In the genomic region with DNA sequence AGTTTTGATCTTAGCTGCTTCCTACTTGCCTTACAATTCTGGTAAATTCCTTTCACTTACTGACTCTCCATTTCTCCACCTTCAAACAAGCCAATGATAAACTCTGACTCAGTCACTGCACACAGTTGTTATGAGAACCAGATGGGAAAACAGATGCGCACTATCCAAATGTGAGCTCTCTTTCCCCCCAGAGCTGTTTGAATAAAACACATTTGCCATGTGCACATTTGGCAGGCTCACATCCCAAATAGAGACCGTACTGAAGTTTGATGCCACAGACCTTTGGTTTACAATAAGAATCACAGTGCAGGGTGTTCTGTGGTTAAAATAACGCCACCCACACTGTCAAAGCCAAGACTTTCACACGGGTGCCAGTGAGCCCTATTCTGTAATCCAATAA, we compare ENCODE assay signal across 12 mouse cellular contexts. TPM values are rescaled to one million over a fixed set of nuclear protein-coding genes. Genes with fewer than 3 reads are reported as not detected.
DNase-seq lines count a peak whose midpoint lies in the region; ATAC-seq and TF ChIP-seq lines count a peak whose summit lies in the region.
"Had no signal": no experiment of that assay in that cellular context is flagged by ENCODE, and none has a peak within 500 bp of the region (broad histone marks: within the 10 kb centered on the region; RNA-seq: fewer than 3 reads in every experiment).

No protein-coding gene starts in this region.

- no peaks in the 10 kb centered on the region for H3K9me3 ChIP-seq in forebrain, postnatal 0 days (ENCODE audit: low read length)
- no peaks in the 10 kb centered on the region for H3K9me3 ChIP-seq in forebrain, embryonic 12.5 days
- no peaks in the 10 kb centered on the region for H3K9me3 ChIP-seq in limb, embryonic 10.5 days (replicated peaks)
- H3K9me3 ChIP-seq: neural tube, embryonic 12.5 days had no signal

- no peak overlapping the region for H3K9ac ChIP-seq in forebrain, postnatal 0 days
- H3K9ac ChIP-seq in forebrain, embryonic 12.5 days: no peak overlapping the region
- H3K9ac ChIP-seq: neural tube, embryonic 12.5 days had no signal

- no peak overlapping the region for H3K4me2 ChIP-seq in forebrain, postnatal 0 days (ENCODE audit: low read depth)
- no peak overlapping the region for H3K4me2 ChIP-seq in forebrain, embryonic 12.5 days
- H3K4me2 ChIP-seq: neural tube, embryonic 12.5 days had no signal

- TF ChIP-seq CTCF in forebrain, postnatal 0 days (IDR thresholded peaks at IDR 0.05; ENCODE audit: low read depth): no peak
- TF ChIP-seq CTCF in kidney, adult 2 months (conservative IDR thresholded peaks at IDR 0.05; ENCODE audit: insufficient read depth, insufficient read length, low read depth, low read length): no peak

- H3K27ac ChIP-seq in forebrain, postnatal 0 days (ENCODE audit: low read depth, low read length): no peak overlapping the region
- no peak overlapping the region for H3K27ac ChIP-seq in forebrain, embryonic 12.5 days
- H3K27ac ChIP-seq in limb, embryonic 10.5 days: no peak overlapping the region
- H3K27ac ChIP-seq in kidney, adult 2 months (ENCODE audit: insufficient read depth, low read depth, low read length): no peak overlapping the region
- H3K27ac ChIP-seq: neural tube, embryonic 12.5 days had no signal

- no peaks in the 10 kb centered on the region for H3K36me3 ChIP-seq in forebrain, postnatal 0 days (ENCODE audit: insufficient read depth)
- H3K36me3 ChIP-seq in forebrain, embryonic 12.5 days (replicated peaks): no peaks in the 10 kb centered on the region
- H3K36me3 ChIP-seq in limb, embryonic 10.5 days: no peaks in the 10 kb centered on the region
- no peaks in the 10 kb centered on the region for H3K36me3 ChIP-seq in kidney, adult 2 months (ENCODE audit: control insufficient read depth, insufficient read depth, low read length)
- H3K36me3 ChIP-seq: neural tube, embryonic 12.5 days had no signal

- WGBS in forebrain, postnatal 0 days: 59% methylated on average over 4 of the region's 4 CpGs
- 80% methylated on average over 4 of the region's 4 CpGs for WGBS in forebrain, embryonic 12.5 days
- 63% methylated on average over 4 of the region's 4 CpGs for WGBS in limb, embryonic 10.5 days
- 77% methylated on average over 4 of the region's 4 CpGs for WGBS in kidney, adult 2 months

- peak; percentile 27 for DNase-seq in forebrain, postnatal 0 days
- DNase-seq in NIH3T3 (ENCODE audit: low read depth): peak; percentile 85
- DNase-seq in fibroblast of lung, adult 2 months (ENCODE audit: low read depth): peak; percentile 84
- peak; percentile 30 for DNase-seq in limb, embryonic 10.5 days (ENCODE audit: low spot score)
- no peak for DNase-seq in kidney, adult 2 months
- DNase-seq in urinary bladder, postnatal 25 days (ENCODE audit: low spot score): no peak
- DNase-seq in adrenal gland, adult 2 months: no peak
- DNase-seq: heart, postnatal 4 days had no signal

- H3K27me3 ChIP-seq in forebrain, postnatal 0 days (ENCODE audit: insufficient read depth, low read length): no peaks in the 10 kb centered on the region
- H3K27me3 ChIP-seq in forebrain, embryonic 12.5 days: no peaks in the 10 kb centered on the region
- no peaks in the 10 kb centered on the region for H3K27me3 ChIP-seq in limb, embryonic 10.5 days (ENCODE audit: low read depth, poor library complexity, severe bottlenecking)
- H3K27me3 ChIP-seq in kidney, adult 2 months (replicated peaks; ENCODE audit: control insufficient read depth, insufficient read depth, low read length): no peaks in the 10 kb centered on the region
- H3K27me3 ChIP-seq: neural tube, embryonic 12.5 days; Patski had no signal

- peak; percentile 45 for ATAC-seq in forebrain, postnatal 0 days
- no peak for ATAC-seq in forebrain, embryonic 12.5 days (ENCODE audit: low FRiP score)
- ATAC-seq: Patski had no signal

- H3K4me3 ChIP-seq in forebrain, postnatal 0 days (ENCODE audit: low read depth, low read length): no peak overlapping the region
- H3K4me3 ChIP-seq in forebrain, embryonic 12.5 days (replicated peaks): no peak overlapping the region
- H3K4me3 ChIP-seq in limb, embryonic 10.5 days: no peak overlapping the region
- H3K4me3 ChIP-seq in kidney, adult 2 months (ENCODE audit: insufficient read depth, low read depth, low read length): no peak overlapping the region
- H3K4me3 ChIP-seq: erythroblast, embryonic 14.5 days; neural tube, embryonic 12.5 days had no signal

- no peaks in the 10 kb centered on the region for H3K4me1 ChIP-seq in forebrain, postnatal 0 days (ENCODE audit: insufficient read depth)
- H3K4me1 ChIP-seq in forebrain, embryonic 12.5 days: peaks cover 3% of the 10 kb centered on the region; the same call in 1 of the 2 replicates
- peaks cover 14% of the 10 kb centered on the region for H3K4me1 ChIP-seq in limb, embryonic 10.5 days
- H3K4me1 ChIP-seq in kidney, adult 2 months (ENCODE audit: control insufficient read depth, insufficient read depth, low read length): no peaks in the 10 kb centered on the region
- H3K4me1 ChIP-seq: neural tube, embryonic 12.5 days had no signal

- no peak for TF ChIP-seq POLR2A in kidney, adult 2 months (IDR thresholded peaks at IDR 0.05; ENCODE audit: low read depth, low read length)

RNA-seq across cellular contexts. Expression of a gene that starts 43.8 kb away (rescaled TPM):
- 57.6 and 65.3 TPM in 2 replicates for total RNA-seq in forebrain, postnatal 0 days (2014; rRNA removed)
- polyA plus RNA-seq in forebrain, postnatal 0 days (2015; fragmentation: Nextera tagmentation; extraction: Ambion mirVana): 35.0 and 41.0 TPM in 2 replicates
- 11.1 and 13.2 TPM in 2 replicates for polyA plus RNA-seq in forebrain, embryonic 12.5 days (2016; fragmentation: Nextera tagmentation; extraction: Ambion mirVana)
- 1.3 and 1.9 TPM in 2 replicates for polyA plus RNA-seq in limb, embryonic 10.5 days (2016; fragmentation: Nextera tagmentation; extraction: Ambion mirVana)
- 31.2 and 43.6 TPM in 2 replicates for polyA plus RNA-seq in kidney, adult 2 months (2012; rRNA removed)
- 10 to 100 TPM; 18.5 to 35.4 TPM for total RNA-seq in adrenal gland, adult 2 months (2021)
- polyA plus RNA-seq in adrenal gland, adult 2 months (2012; rRNA removed): 38.0 and 41.0 TPM in 2 replicates
- polyA plus RNA-seq: erythroblast, embryonic 14.5 days had no signal

Comparison
In these comparisons a context has a peak if more than half of its experiments do, and no peak if none do; other contexts are left out.
1. DNase-seq: peak in forebrain, postnatal 0 days (single experiment), NIH3T3 (single experiment), fibroblast of lung, adult 2 months (single experiment) and limb, embryonic 10.5 days (single experiment); none in kidney, adult 2 months (single experiment), urinary bladder, postnatal 25 days (single experiment) and adrenal gland, adult 2 months (single experiment).